Mouse (Mus musculus) brown adipose tissue, adult 24 weeks (tissue): Measurements from ENCODE around the gene Ddx19b. TPM values are rescaled to one million over a fixed set of nuclear protein-coding genes. Genes with fewer than 3 reads are reported as not detected.
"Not testable (repeated sequence)": the region's sequence is repeated elsewhere in the genome, so short reads cannot be mapped to it uniquely, and the experiment has no call there.

Source experiments
- H3K27ac ChIP-seq: fragments of 200-500 bp; replicated peaks from 2 replicates; pipeline ENCODE4 v1.5.1; 2012; ENCODE audit warnings: low read depth, mild to moderate bottlenecking, low read length
- H3K4me1 ChIP-seq: fragments of 200-500 bp; 2 replicates; pipeline ENCODE4 v1.6.1; 2012; ENCODE audit warnings: low read length, mixed read lengths; ENCODE audit not compliant: control insufficient read depth, insufficient read depth, insufficient read length
- H3K4me3 ChIP-seq: fragments of 200-500 bp; 2 replicates; pipeline ENCODE4 v1.5.1; 2012; ENCODE audit warnings: low read depth, mild to moderate bottlenecking, low read length, moderate library complexity; ENCODE audit not compliant: insufficient read depth
- polyA plus RNA-seq: library from polyadenylated mRNA; stranded (reverse); fragments of >200 nt; gene quantifications from 2 replicates; pipeline ENCODE4 v1.2.4, GENCODE M21; 2012; ENCODE audit not compliant: missing spikeins, insufficient read depth, insufficient read length

The Ddx19b gene
- polyA plus RNA-seq, 1 experiment: 3.7 TPM

DNA sequence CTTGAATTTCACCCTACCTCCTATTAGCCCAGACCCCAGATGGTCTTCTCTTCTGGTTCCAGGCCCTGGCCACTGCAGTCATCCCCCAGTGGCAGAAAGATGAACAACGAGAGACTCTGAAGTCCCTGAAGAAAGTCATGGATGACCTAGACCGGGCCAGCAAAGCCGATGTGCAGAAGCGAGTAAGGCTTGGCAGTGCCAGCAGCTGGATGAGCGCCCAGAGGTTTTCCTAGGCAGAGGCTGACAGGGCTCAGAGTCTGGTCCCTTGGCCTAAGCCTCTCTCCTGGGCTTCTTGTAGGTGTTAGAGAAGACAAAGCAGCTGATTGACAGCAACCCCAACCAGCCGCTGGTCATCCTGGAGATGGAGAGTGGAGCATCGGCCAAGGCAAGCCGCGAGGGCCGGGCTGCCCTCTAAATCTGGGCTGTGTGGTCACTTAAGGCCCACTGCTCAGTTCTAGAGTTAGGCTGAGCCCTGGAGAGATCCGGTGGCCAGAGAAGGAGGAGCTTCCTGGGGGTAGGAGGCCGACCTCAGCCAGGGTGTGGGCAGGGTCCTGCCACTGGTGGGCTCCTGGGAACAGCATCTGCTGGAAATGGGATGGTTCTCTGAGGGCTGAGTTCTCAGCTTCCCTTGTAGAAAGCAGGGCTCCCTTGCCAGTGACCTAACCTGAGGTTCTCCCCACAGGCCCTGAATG, 22.4 kb upstream of the Ddx19b start:
- no peak overlapping the region for H3K27ac ChIP-seq
- 0 out of 2 replicates have a peak, but pooled peaks cover 3% of the 10 kb centered on the region for H3K4me1 ChIP-seq

DNA sequence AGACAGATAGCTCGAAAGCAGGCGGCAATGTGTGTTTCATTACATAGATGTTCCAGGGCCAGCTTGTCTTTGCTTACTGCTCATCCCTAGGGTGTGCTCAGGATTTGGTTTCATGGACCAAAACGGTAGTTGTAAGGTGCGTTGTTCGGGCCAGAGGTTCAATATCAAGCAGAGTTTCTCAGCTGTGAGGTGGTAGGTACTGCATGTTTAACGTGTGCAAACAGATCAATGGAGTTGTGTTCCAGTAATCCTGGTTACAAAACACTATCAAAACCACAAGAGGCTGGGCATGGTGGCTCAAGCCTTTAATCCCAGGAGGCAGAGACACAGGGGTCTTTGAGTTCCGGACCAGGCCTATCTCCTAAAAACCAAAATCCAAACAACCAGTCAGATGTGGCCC, 17.6 kb upstream of the Ddx19b start:
- Histone ChIP-seq H3K27ac (no peak overlapping the region), H3K4me1 (no peaks in the 10 kb centered on the region), H3K4me3 (no peak overlapping the region)

More for the DNA sequence above, 22.4 kb upstream of the Ddx19b start:
- no peak overlapping the region for H3K4me3 ChIP-seq

DNA sequence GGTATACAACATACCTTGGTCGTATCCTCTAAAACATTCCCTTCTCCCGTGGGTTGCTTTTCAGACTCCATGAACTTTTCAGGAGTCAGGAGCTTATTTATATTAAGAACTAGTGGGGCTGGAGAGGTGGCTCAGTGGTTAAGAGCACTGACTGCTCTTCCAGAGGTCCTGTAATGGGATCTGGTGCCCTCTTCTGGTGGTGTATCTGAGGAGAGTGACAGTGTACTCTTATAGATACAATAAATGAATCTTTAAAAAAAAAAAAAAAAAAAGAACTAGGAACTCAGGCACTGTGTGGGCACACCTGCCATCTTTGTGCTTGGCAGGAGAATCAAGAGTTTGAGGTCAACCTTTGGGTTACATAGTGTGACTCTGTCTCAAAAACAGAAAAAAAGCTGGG, 17.1 kb upstream of the Ddx19b start:
- no peak overlapping the region for H3K4me3 ChIP-seq
- H3K27ac ChIP-seq: no peak overlapping the region
- no peaks in the 10 kb centered on the region for H3K4me1 ChIP-seq

DNA sequence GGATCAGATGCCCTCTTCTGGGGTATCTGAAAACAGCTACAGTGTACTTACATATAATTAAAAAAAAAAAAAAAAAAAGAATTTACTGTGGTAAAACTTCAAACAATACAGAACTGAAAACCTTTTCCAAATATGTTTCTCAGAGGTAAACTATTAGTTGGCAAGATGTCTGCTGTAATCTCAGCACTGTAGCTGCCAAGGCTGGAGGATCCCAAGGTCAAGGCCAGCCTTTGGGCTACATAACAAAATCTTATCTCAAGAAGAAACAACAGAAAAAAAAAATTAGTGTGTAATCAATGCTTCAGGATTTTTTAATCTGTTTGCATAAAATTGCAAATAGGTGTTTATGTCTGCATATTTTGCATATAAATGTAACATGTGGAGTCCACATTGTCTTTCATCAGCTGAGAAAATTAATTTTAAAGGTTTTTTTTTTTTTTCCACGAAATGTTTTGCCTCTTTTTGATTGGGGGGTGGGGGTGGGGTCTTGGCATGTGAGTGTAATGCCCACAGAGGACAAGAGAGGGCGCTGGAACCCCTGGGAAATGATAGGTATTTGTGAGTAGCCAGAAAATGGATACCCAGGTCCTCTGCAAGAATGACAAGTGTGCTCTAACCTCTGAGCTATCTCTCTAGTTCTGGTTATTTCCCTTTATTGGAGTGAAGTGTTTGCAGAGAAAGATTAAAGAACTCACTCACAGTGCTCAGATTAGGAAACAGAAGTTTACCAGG, 12.6 kb upstream of the Ddx19b start:
- no peak overlapping the region for H3K4me3 ChIP-seq
- no peaks in the 10 kb centered on the region for H3K4me1 ChIP-seq
- no peak overlapping the region for H3K27ac ChIP-seq

DNA sequence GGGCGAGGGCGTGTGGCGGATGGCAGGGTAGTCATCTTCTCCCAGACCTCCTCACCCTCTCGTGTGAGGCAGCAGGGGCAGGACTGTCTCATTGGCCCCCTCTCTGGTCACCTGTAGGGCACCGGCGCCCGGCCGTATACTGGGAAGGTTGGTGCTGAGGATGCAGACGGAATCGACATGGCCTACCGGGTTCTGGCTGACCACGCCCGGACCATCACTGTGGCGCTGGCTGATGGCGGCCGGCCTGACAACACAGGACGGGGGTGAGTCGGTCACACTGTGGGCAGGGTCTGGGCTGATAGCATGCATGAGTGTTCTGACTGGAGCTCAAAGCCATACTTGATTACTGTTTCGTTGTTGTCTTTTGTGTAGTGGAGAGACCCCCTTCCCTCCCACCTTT, 11.0 kb upstream of the Ddx19b start:
- no peaks in the 10 kb centered on the region for H3K4me1 ChIP-seq
- H3K27ac ChIP-seq: no peak overlapping the region
- H3K4me3 ChIP-seq: no peak overlapping the region

DNA sequence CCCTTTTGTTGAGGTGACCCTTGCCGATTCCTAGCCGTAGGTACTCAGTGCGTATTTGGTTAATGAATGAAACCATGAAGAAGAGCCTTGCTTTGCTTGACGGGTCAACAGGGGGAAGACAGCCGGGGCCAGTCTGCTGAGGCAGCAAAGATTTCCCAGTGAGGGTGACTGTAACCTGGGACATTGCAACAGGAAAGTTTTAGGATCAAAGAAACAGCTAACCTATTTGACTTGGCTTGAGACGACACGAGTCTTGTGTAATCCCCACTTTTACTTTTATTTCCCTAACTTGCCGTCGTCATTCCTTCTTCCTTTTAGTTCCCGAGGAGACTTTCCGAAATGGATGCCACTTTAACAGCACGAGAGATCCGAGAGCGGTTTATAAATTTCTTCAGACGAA, 5.0 kb upstream of the Ddx19b start:
- Histone ChIP-seq H3K27ac (no peak overlapping the region), H3K4me3 (no peak overlapping the region), H3K4me1 (no peaks in the 10 kb centered on the region)

DNA sequence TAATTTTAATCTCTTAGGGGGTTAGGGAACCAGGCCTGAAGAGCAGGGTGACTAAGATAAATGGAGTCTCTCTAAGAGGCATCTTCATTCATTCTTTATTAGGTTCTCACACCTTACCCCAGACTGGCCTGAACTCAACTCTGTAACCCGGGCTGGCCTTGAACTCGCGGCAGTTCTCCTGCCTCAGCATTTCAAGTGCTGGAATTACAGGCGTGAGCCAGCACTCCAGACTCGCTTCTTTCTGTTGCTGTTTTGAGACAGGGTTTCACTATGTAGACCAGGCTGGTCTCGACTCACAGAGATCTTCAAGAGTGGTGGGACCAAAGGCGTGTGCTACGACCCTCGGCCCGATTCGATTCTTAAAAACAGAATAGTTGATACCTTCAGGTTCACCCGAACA, 2.7 kb upstream of the Ddx19b start:
- Histone ChIP-seq H3K27ac (peak overlapping the region; percentile 76), H3K4me3 (peak overlapping the region; percentile 74), H3K4me1 (no peaks in the 10 kb centered on the region)

DNA sequence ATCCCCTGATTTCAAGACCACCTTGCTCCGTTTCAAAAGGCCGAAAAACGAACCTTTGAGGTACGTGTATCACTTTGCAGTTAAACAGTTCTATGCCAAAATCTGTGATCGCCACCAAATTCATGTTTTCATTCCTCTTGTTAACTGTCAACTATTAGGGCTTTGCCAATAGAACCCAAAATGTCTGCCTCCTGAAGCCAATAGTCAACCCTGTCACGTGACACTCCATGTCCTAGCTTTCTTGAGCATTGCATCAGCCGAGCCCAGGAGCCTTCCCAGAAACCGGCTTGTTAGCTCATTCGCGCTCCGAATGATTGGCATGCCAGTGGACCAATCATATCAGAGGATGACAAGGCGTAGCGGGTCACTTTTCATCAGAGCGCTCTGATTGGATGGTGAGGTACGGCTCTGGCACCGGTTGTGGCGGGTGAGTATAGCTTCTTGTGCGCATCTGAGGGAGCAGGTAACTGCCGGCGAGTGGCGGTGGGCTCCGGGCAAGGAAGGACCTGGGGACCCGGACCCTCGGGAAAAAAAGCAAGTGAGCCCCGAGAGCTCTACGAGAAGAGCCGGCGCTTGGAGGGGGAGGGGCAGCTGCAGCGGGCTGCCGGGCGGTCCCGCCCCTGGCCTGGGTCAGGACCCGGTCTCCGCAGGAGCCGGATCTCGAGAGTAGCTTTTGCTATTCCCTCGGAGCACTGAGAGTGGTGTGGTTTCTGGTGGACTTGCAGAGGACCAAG, 2.1 kb upstream of the Ddx19b start:
- Histone ChIP-seq H3K27ac (peak overlapping the region; percentile 76), H3K4me1 (no peaks in the 10 kb centered on the region), H3K4me3 (peak overlapping the region; percentile 74)

DNA sequence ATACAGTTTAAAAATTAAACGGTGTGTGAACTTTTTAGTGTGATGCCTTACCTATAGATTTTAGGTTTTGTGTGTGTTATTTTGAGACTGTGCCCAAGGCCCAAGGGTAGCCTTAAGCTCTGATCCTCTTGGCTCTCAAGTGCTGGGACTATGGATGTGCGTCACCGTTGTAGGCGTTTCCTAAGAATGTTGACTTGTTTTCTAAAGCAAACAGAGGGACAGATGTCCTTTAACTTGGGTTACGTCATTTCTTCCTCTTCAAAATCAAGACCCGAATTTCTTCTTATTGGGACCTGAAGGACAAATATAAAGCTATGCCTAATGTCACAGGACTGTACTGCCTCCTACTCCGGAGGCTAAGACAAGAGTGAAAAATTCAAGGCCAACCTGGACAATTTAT, 1.4 kb upstream of the Ddx19b start, which contains the start of gene Aars:
Aars (plus strand) TSS at position 229 of the 400 bp plus-strand sequence.
- no peaks in the 10 kb centered on the region for H3K4me1 ChIP-seq
- peak within 1 kb of the TSS; percentile 76 for H3K27ac ChIP-seq
- peak within 1 kb of the TSS; percentile 74 for H3K4me3 ChIP-seq

DNA sequence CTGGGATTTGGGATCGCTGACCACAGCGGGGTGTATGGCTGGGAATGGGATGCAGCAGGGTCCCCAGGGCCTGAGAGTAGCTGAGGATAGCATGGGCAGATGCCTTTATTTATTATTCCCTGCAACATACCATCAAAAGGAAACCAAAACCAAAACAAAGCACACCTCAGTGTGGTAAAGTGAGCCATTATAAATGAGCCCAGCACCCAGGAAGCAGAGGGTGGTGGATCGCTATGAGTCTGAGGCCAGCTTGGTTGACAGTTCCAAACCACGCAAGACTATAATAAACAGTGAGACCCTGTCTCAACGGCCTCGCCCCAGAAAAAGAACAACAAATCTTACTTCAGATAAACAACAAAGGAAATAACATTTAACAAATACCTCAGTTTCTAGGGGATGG, 1.5 kb downstream of the Ddx19b start:
- H3K4me1 ChIP-seq: no peaks in the 10 kb centered on the region
- H3K27ac ChIP-seq: no peak overlapping the region
- no peak overlapping the region for H3K4me3 ChIP-seq

DNA sequence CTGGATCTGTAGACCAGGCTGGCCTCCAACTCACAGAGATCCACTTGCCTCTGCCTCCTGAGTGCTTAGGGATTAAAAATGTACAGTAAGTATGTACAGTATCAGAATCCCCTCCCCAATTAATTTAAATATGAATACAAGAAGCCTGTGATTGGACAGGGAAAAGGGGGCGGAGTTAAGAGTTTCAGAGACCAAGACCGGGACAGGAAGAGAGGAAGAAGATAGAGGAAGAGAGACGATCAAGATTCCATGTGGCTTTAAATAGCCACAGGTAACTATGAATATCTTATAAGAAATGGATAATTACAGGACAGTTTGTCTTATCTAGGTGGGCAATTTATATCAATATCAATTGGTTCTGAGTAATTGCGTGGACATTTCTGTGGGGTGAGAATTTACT, 2.0 kb downstream of the Ddx19b start:
- Histone ChIP-seq H3K4me3 (no peak overlapping the region), H3K27ac (no peak overlapping the region), H3K4me1 (no peaks in the 10 kb centered on the region)

DNA sequence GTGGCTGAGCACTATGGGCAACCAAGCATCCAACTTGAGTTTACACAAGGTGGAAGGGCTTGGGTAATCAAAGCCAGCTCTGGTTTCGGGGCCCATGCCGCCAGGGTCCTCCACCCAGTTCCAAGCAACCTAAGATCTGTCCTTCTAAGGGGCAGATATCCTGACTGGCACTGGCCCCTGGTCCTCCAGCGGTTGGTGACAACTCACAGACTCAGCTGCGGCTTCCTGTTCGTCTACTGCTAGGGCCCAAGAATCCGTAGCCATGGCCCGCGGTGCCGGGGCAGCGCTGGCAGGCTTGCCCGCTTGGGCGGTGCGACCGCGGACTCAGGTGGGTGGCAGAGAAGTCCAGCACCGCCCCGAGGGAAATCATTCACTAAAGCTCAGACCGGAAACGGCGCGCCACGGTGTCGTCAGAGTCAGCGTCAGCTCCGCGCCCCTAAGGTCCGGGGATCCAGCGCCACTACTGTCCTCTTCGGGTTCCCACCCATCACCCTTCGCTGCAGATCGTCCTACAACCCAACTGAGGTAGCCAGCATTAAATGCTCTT, 4.1 kb downstream of the Ddx19b start:
- H3K4me3 ChIP-seq: peak overlapping the region; percentile 75
- no peaks in the 10 kb centered on the region for H3K4me1 ChIP-seq
- peak overlapping the region; percentile 56 for H3K27ac ChIP-seq

DNA sequence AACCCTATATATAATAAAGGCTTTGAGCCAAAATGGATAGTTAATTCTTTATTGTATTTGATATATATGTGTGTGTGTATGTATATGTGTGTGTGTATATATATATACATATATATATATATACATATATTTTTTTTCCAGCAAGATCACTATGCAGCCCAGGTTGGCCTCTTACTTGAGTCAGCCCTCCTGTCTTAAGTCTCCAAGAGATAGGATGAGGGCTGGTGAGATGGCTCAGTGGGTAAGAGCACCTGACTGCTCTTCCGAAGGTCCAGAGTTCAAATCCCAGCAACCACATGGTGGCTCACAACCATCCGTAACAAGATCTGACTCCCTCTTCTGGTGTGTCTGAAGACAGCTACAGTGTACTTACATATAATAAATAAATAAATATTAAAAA, 4.9 kb downstream of the Ddx19b start:
- not testable (repeated sequence) for H3K4me3 ChIP-seq, H3K27ac ChIP-seq, H3K4me1 ChIP-seq

DNA sequence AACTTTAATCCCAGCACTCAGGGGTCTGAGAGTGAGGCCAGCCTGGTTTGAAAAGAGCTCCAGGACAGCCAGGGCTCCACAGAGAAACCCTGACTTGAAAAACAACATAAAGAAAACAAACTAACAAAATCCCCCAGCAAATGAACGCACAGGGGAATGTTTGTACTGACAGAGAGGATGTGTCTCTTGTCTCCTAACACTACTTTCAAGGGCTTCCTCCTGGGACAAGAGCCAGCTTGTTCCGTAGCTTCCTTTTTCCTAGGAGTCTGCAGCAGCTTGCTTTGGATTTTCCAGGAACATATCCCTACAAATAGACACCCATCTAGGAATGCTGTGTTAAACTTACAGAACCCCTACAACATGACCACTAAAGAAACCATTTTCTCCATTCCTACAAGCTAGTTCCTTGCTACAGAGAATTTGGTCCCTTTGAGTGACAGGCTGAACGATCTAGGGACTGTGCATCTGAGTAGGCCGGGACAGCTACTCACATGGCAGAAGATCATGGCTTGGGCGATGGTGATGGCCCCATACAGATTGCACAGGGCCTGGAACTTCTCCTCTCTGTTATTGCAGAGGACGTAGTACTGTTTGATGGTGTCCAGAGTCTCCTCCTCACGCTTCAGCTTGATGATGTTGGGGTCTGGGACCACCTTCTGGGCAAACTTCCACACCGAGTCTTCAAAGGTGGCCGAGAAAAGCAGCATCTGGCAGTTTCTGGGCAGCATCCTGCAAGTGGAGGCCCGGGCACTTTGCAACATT, 21.1 kb downstream of the Ddx19b start:
- H3K4me3 ChIP-seq, H3K27ac ChIP-seq, H3K4me1 ChIP-seq: not testable (repeated sequence)
